Mouse (Mus musculus) liver, adult 2 months (tissue): ENCODE results near the gene Mrpl45.
"Not testable (repeated sequence)": the region's sequence is repeated elsewhere in the genome, so short reads cannot be mapped to it uniquely, and the experiment has no call there.

Source experiments
- CTCF ChIP-seq: fragments of 200-500 bp; IDR thresholded peaks from 2 replicates; pipeline ENCODE4 v1.5.1; 2011; ENCODE audit warnings: low read depth, low read length, control low read depth
- POLR2A ChIP-seq: fragments of 200-500 bp; IDR thresholded peaks from 2 replicates; pipeline ENCODE4 v1.6.1; 2011; ENCODE audit warnings: low read length, control low read depth; ENCODE audit not compliant: insufficient read depth; ENCODE audit errors: extremely low read depth

DNA sequence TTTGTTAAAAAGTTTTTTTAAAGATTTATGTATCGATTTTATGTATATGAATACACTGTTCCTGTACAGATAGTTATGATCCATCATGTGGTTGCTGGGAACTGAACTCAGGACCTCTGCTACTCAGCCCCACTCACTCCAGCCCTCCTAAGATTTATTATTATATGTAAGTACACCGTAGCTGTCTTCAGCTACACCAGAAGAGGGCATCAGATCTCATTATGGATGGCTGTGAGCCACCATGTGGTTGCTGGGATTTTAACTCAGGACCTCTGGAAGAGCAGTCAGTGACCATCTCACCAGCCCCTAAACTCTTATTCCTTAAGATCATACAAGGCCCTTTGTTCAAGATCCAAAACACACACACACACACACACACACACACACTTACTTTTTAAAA is 45.5 kb upstream of the Mrpl45 start:
- TF ChIP-seq POLR2A, CTCF: not testable (repeated sequence)
